Mouse (Mus musculus): ENCODE data around the gene Thbs3.

Thbs3 gene

DNA sequence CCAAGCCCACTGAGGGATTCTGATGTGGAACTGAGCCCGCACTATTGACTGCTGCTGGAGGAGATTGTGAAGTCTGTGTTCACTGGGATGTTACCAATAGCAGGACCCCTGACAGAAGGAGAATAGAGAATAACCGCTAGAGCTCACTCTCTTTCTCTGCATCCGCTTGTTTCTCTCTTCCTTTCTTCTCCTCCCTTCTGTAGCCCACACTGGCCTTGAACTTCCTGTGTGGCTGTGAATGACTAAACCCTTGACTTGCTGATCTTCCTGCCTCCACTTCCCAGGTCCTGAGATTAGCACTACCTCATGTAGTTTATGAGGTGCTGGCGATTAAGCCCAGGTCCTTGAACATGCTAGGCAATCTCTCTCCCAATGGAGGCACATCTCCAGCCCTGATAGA, 32.5 kb downstream of the Thbs3 start:
- DNase-seq (ENCODE audit: extremely low spot score, low spot score), result no peak

DNA sequence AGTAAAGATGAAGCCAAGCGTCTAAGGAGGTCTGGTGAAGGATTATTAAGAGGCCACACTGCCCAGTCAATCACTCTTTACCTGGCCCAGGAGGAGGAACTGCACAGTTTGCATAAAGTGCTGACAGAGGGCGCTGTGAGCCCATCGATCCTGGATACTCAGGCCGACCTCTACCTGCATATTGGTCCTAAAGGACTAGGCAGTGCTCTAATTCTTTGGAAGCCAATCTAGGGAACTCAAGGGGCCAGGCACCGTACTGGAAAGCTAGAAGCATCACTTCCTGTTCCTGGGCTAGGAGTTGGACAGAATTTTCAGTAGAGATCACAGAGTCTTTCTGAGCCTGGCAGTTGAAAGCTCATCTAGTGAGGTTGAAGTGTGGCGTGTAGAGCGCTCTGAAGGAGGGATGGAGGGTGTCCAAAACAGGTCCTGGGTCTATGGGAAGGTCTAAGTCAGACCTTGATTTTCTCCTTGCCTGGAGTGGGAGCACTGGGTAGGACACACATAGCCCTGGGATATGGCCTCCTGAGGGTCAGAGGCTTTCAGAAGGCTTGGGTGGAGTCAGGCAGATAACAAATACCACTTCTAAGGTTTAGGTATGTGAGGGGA, 35.6 kb downstream of the Thbs3 start:
- no peak for DNase-seq (ENCODE audit: extremely low spot score, low spot score)

DNA sequence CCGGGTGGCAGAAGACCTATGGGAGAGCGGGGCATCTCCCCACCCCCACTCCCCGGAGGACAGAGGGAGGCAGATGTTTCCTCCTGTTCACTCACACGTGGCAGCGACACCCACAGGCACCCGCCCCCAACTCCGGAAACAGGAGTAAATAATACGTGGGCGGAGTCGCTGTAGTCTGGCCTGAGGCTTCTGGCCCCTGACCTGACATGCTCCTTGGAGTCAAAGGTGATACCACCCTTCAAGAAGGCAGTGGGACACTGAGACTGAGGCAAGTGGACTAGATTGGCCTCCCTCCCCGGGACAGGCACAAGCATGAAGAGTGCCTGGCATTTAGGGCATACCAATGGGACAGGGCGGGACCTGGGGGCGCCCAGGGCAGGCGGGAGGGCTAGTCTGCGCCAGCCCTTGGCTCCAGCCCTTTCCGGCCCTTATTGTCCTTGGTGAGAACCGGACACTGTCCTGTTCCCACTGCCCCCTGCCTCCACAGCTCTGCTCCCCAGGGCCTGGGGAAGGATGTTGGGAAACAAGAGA, 36.5 kb downstream of the Thbs3 start:
- peak; percentile 50 for DNase-seq (ENCODE audit: extremely low spot score, low spot score)

DNA sequence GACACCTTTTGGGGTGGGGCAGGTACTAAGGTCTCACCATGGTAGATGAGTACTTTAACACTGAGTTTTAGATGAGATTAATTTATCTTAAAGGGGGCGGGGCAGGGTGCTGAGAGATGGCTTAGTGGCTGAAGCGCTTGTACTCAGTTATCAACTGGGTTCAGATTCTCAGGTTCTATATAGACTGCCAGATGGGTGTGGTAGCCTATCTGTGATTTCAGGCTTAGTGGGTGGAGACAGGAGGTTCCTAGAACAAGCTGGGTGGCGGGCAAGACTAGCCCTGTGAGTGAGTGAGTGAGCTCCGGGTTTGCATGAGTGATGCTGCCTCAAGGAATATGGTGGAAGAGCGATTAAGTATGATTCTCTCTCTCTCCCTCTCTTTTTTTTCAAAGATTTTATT, 40.0 kb downstream of the Thbs3 start:
- no peak for DNase-seq (ENCODE audit: extremely low spot score, low spot score)

DNA sequence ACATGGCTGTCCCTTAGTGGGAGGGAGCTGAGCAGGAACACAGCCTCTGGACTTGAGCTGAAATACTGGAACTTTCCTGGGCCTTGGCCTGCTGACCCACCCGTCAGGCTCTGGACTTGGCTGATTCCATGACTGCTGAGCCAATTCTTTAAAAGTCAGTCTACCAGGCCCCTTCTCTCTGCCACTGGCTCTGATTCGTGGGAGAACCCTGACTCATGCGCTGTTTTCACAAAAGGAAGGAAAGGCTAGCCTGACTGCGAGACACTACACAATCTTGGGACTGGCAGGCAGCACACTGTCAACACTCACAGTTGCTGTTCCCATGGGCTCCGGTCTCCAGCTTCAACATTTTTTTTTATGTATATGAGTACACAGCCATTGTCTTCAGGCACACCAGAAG, 41.2 kb downstream of the Thbs3 start:
- DNase-seq (ENCODE audit: extremely low spot score, low spot score), result no peak

DNA sequence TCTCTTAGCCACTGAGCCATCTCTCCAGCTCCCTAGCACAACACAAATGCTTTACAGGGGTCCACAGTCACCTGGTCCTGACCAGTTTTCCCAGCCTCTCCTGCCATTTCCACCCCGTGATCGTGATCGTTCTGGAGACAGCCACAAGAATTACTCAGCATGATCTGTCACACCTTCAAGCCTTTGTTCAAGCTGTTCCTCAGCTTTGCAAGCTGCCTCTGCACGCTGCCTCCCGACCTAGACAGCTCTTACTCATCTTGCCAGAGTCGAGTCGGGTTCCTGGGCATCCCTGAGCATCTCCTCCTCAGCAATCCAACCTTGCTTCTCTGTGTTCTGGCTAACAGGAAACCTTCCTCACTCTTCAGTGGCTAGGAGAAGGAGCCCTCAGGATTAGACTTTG, 44.1 kb downstream of the Thbs3 start, which contains the start of gene Dpm3:
Dpm3 (plus strand) TSS at position 283 of the 400 bp plus-strand sequence.
- no peak for DNase-seq (ENCODE audit: extremely low spot score, low spot score)

DNA sequence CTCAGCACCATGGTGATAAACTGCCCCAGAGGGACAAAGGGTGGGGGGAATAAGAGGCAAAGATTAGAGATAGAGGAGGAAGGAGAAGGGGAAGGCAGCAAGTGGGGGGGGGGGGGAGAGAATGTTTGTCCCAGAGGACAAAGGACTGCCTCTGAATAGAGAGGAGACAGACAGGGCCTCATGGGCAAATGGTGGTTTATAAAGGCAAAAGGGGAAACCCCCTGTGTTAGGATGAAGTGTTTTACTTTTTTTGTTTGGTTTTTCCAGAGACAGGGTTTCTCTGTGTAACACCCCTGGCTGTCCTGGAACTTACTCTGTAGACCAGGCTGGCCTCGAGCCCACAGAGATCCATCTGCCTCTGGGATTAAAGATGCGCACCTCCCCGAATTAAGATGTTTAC, 45.2 kb downstream of the Thbs3 start:
- no peak for DNase-seq (ENCODE audit: extremely low spot score, low spot score)

DNA sequence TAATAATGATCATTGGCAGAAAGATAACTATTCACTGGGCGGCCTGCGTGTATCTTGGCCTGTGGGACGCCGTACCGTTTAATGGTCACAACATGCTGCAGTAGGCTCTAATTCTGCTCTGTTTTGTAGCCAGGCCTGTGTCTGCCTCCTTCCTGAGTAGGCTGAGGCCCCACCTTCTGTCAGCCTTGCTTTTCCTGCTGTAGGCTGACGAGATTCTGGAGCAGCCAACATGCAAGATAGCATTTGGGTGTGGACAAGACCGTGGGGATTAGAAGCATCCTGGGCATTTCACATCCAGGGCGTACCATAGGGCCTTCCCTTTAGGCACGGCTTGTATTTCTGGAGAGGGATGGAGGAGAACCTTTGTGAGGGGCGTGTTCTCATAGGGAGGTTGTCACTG, 47.4 kb downstream of the Thbs3 start:
- DNase-seq (ENCODE audit: extremely low spot score, low spot score), result no peak

DNA sequence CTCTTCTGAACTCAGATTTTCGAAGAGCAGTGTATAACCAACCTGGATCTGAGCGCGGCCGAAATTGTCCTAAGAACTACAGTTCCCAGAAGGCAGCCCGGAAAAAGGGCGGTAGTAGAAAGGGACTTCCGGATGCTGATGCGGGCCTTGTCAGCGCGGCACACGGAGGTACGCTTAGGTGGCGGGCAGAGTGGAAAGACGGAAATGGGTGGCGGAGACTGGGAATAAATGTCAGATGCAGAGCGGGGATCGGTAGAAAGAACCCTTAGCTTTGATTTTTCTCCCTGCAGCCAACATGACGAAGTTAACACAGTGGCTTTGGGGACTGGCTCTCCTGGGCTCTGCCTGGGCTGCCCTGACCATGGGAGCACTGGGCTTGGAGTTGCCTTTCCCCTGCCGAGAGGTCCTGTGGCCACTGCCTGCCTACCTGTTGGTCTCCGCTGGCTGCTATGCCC, 51.5 kb downstream of the Thbs3 start:
- DNase-seq (ENCODE audit: extremely low spot score, low spot score), result peak; percentile 74

DNA sequence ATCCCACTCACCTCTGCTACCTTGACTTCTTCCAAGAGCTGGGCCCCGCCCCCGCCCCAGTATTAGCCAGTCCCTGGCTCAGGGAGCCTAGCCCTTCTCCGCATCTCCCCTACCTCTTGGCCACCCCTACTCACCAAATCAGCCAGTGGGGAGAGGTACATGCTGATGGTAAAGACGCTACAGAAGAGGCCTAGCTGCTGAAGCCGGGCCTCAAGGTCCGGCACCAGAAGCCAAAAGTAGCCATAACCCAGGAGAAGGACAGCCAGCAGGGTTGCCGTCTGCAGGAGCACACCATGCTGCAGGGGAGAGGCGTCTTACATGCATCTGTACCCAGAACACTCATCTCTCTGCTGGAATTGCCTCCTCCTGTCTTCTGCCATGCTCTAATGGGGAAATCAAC, 53.9 kb downstream of the Thbs3 start:
- no peak for DNase-seq (ENCODE audit: extremely low spot score, low spot score)

DNA sequence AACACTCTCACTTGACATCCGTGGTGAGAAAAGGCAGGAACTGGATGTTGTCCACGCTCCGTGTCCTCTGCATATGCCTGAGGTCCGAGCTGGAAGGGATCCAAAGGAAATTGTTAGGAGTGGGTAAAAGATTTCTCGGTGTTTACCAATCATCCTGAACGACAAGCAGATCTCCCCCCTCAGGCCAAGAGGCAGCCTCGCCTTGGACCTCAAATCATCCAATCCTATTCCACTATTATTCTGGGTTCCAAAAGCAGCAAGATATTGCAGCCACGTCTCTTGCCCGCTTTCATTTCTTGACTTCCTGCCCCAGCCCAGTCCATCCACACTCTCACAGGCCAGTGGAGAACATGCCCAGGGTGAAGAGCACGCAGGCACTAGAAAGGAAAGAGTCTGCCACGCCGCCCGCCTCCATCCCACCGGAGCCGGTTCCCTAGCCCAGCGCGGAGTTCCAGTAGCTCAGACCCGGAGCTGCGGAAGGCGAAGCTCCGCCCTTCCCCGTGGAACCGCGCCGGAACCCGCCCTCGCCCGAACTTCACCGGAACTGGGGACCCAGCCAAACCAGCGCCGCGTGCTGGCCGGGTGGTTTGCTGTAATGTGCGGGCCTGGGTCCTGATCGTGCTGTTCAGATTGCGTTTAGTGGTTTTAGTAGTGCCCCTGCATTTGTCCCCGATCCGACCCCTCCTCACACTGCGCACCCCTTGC, 55.2 kb downstream of the Thbs3 start, which contains the start of gene Slc50a1:
Slc50a1 (minus strand) TSS at position 520 of the 705 bp plus-strand sequence.
- DNase-seq (ENCODE audit: extremely low spot score, low spot score), result peak; percentile 78

DNA sequence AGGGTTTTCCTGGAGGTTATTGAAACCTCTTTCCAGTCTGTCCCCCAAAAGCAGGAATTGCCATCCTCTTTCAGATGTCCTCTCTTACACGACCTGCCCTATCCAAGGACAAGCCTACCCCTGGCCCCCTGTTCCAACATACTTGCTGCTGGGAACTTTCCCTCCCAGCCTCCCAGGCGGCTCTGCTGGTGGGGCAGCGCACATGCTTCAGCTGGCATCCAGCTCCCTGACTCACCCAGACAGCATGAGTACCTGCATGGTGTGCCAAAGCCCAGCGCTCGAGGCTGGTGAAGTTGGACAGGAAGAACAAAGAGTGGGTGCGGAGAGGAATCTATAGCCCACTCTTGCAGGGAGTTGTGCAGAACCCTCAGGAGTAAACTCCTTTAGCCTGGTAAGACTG, 55.9 kb downstream of the Thbs3 start:
- no peak for DNase-seq (ENCODE audit: extremely low spot score, low spot score)

DNA sequence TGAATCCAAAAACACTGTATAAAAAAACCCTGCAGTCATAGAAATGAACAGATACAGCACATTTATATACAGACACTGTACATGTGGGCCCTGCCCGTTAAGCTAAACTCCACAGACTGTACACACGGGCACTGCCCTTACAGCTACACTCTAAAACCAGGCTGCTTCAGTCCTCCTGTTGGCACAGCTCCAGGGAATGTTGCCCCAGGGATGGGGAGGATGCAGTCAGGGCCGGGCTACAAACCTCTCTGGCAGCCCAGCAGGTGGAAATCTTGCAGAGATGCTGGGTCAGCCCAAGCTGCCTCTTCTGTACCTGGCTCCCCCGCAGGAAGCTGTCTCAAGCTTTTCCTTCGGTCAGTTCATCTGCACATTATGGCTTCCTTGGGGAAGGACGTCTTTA, 56.8 kb downstream of the Thbs3 start:
- DNase-seq (ENCODE audit: extremely low spot score, low spot score), result no peak

DNA sequence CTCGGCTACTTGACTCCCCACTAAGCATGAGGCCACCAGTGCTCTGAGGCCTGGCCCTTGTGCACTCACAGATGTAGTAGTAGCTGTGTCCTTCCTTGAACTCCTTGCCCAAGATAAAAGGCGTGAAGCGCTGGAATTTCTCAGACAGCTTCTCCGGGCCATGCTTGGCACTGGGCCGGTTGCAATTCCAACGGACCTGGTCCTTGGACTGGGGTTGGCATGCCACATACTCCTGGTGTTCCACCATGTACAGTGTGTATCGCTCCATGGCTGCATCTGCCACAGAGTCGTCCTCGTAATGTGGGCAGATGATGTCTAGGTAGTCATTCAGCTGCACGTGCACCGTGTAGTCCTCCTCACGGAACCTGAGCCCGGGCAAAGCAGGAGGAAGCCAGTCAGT, 61.1 kb downstream of the Thbs3 start:
- no peak for DNase-seq (ENCODE audit: extremely low spot score, low spot score)
